Mouse (Mus musculus) frontal cortex, postnatal 14 days (tissue): ENCODE results near the gene Insm2.
"Not testable (repeated sequence)": the region's sequence is repeated elsewhere in the genome, so short reads cannot be mapped to it uniquely, and the experiment has no call there.

Source experiments
- DNase-seq, 2 experiments: peaks; one replicate each; pipeline ENCODE4 v3.0.0; 2022; ENCODE audit warnings: low spot score in 2 of 2

Gene Insm2

DNA sequence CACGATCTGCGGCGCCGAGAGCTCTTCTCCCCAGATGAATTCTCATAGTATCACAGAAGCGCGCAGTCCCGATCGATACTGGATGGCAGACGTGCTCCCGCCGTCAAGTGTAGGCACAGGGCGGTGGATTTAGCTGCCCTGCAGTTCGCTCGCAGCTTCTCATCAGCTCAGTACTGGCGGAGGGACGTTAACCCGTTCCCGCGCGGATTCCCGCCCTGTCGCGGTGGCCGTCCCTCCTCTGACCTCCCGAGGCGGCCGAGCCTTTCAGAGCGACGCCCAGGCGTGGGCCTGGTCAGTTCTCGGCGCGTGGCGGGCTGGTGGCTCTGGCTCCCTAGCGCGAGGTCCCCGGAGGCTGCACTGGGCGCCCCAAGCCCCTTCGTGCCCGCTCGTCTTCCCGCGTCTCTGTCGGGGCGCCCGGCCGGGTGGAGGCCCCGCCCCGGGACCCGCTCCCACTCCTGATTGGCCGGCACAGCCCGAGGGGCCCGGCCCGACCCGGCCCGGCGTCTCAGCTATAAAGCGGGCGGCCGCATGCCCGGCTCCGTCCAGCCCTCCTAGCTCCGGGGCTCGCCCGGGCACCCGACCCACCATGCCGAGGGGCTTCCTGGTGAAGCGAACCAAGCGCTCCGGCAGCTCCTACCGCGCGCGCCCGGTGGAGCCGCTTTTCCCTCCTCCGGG, at the start of gene Insm2:
TSS of gene Insm2 (plus strand) at position 541 of the 675 bp plus-strand sequence.
- DNase-seq: peak in 1 of 2 experiments; percentile 12

DNA sequence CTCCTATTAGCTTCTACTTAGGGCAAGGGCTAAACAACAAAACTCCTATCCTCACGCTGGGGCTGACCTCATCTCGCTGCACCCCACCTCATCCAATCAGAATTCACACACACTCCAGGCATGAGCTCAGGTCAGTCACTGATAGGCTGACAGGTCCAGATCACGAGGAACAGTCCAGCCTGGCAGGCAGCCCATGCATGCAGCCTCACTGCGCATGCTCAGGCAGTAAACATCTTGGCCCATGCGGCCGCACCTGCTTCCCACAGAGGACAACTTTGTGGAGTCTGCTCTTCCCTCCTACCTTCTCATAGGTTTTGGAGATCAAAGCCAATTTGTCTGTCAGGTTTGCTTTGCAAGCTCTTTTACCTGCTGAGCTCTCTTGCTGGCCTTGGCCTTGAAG, 44.3 kb upstream of the Insm2 start:
- not testable (repeated sequence) for DNase-seq

DNA sequence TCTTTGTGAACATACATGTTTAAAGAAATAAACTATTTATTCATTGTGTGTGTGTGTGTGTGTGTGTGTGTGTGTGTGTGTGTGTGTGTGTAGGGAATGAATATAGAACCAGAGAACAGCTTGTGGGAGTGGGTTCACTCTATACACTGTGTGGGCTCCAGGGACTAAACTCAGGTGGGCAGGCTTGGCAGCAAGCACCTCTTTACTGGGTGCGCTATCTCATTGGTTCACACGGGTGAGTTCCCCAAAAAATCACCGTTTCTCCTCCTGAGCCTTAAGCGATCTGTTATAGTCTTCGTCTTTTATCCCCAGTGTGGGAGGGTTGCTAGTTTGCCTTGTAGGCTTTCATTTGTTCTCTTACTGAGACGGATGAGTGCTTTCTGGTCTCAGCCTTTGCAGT, 41.4 kb upstream of the Insm2 start:
- no peak for DNase-seq

DNA sequence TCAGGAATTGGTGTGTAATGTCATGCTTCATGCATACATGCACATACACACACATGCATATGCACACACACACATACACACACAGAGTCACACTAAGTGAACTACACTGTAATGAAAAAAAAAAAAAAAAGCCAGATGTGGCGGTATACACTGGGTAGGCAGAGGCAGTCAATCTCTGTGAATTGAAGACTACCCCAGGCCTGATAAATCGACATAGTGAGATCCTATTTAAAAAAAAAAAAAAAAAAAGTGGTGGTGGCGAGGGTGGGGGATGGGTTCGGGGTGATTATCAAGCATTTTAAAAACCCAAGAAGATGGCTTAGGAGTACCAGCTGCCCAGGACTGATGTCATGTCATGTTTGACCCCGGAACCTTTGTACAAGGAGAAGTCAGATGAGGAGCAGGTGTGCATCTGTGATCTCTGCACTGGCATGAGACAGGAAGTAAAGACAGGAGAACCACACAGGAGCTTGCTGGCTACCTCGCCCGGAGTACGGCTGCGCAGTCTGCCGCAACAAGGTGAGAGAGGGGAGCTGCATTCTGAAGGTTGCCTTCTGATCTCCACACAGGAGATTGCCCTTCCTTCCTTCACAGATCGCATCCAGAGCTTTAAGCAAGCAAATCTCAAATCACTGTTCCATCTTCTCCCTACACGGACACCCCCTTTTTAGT, 39.9 kb upstream of the Insm2 start:
- no peak for DNase-seq

DNA sequence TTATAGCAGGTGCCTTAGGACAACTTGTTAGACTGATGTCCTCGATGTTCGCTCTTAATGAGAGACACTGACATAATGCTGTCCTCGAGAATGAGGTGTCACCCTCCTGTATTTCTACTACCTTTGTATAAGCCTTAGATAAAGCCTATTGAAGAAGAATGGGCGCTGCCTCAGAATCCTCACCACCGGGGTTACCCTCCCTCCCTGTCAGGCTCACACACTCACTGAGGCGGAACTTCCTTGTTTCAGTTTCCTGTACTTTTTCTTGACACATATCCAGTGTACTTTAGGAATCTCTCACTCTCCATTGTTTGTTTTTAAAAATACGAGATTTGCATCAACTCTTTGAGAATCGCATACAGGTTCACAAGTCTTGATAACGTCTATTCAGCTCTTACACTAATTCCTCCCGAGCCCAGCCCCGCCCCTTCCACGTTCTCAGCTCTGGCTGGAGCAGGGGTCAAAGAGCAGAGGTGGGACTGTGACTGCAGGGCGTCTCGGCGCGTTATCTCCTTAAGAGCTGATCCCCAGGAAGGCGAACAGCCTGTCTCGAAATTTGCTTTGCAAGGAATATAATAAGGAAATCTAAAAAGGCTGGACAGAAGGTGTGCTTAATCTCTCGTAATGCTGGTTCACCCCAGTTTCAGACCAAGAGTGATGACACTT, 39.1 kb upstream of the Insm2 start:
- DNase-seq: no peak

DNA sequence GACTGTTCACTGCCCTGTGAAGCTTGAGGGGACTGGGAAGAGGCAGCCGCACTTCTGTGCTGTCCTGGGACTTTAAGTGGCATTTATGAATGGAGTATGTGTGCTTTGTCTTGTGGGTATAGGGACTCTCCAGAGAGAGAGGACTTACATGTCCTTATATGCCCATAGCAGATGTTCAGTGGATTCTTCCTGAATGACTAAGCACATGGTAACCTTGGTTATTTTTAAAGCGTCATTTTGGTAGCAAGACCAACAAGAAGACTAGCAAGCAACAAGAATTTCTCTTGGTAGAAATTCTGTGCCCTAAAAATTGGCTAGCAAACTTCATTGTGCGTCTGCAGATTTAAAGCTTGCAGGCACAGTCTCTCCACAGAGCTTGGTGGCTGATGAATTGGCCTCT, 35.5 kb upstream of the Insm2 start:
- DNase-seq: no peak

DNA sequence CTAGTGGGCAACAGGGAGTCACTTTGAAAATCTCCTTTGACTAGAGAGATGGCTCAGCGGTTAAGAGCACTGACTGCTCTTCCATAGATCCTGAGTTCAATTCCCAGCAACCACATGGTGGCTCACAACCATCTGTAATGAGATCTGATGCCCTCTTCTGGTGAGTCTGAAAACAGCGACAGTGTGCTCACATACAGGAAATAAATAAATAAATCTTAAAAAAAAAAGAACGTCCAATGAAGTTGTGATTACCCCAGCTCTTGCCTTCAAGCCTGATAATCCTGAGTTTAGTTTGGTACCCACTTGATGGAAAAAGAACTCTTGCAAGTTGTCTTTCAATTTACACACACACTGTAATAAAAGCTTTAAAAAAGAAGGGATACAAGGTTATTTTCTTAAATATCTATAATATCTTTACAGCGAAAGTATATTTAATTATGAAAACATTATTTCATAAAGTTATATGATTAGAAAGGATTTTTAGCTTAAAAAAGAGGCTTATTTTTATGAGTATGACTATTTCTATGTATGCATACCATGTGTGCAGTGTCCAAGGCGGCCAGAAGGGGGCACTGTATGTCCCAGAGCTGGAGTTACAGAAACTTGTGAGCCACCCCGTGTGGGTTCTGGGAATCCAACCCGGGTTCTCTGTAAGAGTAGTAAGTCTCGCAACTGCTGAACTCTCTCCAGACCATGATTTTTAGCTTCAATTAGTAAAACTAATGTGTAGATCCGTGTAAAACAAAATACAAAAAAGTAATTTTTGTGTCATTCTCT, 34.9 kb upstream of the Insm2 start:
- no peak for DNase-seq

DNA sequence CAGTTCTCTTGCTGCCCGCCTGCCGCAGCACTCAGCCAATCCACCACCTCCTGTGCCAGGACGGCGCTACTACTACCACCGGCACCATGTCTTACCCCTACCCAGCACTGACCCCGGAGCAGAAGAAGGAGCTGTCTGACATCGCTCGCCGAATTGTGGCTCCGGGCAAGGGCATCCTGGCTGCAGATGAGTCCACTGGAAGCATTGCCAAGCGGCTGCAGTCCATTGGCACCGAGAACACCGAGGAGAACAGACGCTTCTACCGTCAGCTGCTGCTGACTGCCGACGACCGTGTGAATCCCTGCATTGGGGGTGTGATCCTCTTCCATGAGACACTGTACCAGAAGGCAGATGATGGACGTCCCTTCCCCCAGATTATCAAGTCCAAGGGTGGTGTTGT, 34.0 kb upstream of the Insm2 start, which contains the start of gene Aldoart2:
TSS of gene Aldoart2 (plus strand) at position 34 of the 400 bp plus-strand sequence.
- DNase-seq: no peak

DNA sequence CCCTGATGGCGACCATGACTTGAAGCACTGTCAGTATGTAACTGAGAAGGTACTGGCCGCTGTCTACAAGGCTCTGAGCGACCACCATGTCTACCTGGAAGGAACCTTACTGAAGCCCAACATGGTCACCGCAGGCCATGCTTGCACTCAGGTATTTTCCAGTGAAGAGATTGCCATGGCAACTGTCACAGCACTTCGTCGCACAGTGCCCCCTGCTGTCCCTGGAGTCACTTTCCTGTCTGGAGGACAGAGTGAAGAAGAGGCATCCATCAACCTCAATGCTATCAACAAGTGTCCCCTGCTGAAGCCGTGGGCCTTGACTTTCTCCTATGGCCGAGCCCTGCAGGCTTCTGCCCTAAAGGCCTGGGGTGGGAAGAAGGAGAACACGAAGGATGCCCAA, 33.4 kb upstream of the Insm2 start:
- no peak for DNase-seq

DNA sequence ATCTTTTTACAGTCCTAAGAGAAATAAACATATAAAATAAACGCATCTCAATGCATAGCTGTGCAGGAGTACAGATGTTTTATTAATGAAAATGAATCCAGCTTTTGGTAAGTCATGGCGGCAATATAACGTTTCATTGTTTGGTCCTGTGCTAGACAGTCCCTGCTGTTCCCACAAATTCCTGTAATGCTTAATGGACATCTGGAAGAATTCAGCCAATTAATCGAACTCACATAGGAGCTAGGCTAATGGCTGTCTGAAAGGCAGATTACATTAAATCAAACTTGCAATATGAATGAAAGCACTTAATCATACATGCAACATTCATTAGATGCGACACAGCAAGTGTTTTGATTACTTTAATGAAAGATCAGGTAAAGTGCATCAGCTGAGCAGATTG, 32.4 kb upstream of the Insm2 start:
- no peak for DNase-seq

DNA sequence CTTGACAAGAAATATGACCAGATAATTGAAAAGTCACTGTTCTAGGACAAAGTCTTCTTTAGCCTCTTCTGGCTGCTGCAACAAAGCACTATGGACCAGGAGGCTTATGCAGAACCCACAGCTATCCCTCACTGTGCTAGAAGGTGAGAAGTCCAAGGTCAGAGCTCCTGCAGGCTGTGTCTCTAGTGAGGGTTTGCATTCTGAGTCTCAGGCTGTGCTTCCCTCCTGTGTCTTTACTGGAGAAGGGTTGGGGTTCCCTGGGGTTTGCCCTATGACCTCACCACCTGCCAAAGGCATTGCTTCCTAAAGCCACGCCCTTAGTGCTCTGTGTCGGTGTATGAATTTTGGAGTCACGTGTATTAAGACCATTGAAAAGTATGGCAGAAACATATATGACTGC, 30.8 kb upstream of the Insm2 start:
- no peak for DNase-seq

DNA sequence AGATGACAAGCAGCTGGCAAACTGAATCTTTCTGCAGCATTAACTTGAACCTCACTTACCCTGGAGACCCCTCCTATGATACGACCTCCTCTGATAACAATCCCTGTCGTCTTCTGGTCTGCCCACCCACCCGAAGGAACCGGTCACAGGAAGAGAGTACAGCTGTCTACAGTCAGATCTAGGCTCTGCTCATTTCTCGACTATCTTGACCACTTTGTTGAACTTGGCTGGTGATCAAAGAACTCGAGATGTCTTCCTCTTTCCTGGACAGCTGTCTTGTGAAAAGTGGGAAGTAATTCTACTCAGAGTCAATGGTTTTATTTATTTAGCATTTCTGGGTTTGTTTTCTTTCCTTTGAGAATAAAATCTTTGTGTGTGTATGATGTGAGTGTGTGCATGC, 29.6 kb upstream of the Insm2 start:
- no peak for DNase-seq

DNA sequence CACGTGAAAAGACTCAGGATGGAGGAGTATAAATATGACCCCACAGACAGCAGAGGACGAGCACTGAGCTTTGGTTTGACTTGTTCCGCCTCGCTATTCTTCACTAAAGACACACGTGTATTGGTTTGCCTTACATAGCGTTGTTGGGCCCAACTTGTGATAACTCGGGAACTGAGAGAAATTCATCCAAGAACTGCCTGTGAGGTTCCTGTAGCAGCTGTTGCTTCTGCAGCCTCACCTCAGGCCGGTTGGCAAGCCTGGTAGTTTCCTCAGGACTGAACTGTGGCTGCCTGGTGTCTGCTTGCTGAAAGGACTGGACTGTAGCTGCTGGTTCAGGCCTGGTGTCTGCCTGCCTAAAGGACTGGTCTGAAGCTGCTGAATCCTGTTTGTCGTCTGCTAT, 28.6 kb upstream of the Insm2 start:
- DNase-seq: no peak

DNA sequence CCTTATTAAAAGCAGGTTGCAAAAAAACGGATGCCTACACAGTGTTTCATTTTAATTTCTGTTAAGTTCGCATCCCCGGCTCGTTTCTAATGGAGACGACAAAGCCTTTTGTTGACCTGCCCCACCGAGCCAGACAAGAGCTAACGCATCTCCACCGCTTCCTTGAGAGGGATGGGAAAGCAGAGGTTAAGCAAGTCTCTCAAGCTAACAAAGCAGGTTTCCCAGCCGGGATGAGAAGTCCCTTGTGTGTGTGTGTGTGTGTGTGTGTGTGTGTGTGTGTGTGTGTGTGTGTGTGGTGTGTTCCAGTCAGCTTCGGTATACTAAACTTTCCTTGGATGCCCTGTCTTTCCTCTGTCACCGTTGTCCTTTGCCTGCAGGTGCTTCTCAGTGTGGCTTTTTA, 28.0 kb upstream of the Insm2 start:
- no peak for DNase-seq

DNA sequence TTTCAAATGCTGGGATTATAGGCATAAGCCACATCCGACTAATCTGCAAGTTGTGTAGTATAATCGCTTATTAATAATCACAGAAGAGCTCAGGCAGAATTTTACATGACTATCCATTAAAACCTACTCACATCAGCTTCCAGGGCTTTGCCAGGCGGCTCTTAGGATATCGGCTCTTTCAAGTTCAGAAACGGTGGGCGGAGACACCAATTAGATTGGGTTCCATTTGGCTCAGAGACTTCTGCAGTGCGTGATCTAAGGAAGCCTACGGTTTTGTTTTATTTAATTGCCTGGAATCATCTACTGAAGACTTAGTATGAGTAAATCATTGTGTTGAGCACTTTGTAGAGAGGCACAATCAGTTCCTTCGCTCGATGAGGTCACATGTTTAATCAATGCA, 27.6 kb upstream of the Insm2 start:
- DNase-seq: no peak

DNA sequence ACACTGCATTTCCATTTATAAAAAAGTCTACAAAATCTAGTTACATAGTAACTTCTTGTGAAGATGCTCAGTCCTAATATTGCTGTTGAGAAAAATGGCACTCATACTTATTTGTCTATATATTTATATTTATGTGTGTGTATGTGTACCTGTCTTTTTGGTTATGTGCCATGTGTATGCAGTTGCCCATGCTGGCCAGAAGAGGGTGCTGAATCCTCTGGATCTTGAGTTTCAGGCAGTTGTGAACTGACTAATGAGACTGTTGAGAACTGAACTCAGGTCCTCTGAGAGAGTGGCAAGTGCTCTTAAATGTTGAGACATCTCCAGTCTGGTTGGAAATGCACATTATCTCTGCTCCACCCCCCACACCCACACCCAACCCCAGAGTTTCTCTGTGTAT, 26.1 kb upstream of the Insm2 start:
- no peak for DNase-seq

DNA sequence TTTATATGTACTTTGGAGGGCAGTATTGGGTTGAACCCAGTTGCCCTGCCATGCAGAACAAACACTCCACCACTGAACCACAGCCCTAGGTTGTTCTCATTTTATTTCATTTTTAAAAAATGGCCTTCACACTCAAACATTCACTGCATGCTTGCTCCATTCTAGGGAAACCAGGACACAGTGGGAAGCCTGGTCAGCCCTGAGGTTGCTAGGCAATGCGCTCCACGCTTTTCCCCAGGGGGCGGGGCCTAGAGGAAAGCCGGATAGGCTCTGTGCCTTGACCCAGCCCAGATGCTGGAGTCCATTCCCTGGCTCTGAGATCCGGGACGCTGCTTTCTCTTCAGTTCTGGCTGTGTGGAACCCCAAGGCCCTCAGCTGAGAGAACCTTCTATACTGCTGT, 25.4 kb upstream of the Insm2 start:
- DNase-seq: no peak

DNA sequence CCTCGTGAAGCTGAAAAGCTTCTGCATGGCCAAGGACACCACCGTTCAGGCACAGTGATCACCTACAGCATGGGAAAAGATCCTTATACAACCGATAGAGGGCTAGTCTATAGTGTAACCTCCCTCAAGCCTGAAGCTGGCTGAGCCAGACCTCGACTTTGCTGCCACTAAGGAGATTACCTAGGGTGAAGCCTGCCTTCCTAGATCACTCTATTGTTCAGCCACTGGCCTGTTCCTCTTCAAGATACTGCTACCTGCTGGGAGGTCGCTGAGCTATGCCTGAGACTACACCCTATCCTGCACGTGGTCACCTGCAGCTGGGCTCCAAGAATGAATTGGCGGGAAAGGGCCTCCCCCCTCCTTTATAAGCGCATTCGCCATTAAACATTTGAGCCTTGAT, 12.3 kb upstream of the Insm2 start:
- DNase-seq: not testable (repeated sequence)

DNA sequence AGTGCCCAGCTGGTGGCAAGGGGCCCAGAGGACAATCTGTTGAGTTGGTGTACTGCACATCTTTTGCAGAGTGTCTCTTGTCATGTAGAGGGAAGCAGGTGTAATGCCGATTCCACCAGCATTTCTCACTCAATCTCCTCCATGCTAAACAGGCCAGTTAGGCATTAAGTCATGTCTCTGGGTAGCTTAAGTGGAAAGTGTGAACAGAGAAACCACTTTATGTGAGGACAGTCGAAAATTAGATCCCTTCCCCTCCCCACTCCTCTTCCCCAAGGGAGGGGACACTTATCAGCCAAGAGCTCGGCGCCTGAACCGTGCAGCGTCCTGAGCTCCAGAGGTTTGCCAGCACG, 715 bp upstream of the Insm2 start:
- no peak for DNase-seq

DNA sequence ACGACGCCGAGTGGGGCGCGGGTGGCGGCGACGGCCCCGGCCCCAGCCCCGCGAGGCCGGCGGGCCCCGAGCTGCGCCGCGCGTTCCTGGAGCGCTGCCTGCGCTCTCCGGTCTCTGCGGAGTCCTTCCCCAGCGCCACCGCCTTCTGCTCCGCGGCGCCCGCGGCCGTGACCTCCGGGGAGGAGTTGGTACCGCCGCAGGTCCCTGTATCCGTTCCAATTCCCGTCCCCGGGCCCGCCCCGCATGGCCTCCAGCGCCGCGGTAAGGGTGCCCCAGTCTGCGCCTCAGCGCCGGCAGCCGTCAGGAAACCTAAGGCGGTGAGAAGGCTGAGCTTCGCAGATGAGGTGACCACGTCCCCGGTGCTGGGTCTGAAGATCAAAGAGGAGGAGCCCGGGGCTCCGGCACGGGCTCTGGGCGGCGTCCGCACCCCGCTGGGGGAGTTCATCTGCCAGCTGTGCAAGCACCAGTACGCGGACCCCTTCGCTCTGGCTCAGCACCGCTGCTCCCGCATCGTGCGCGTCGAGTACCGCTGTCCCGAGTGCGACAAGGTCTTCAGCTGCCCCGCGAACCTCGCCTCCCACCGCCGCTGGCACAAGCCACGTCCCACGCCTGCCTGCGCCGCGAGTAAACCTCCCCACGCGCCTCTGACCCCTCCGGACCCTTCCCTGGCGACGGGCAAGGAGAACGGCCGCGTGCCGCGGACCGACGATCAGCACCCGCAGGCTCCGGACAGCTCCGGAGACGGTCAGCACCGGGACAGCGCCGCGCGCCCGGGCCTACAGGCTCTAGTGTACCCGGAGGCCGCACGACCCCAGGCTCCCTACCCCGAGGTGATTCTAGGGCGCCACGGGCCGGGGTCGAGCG, 644 bp downstream of the Insm2 start:
- DNase-seq: peak in 1 of 2 experiments; percentile 23

DNA sequence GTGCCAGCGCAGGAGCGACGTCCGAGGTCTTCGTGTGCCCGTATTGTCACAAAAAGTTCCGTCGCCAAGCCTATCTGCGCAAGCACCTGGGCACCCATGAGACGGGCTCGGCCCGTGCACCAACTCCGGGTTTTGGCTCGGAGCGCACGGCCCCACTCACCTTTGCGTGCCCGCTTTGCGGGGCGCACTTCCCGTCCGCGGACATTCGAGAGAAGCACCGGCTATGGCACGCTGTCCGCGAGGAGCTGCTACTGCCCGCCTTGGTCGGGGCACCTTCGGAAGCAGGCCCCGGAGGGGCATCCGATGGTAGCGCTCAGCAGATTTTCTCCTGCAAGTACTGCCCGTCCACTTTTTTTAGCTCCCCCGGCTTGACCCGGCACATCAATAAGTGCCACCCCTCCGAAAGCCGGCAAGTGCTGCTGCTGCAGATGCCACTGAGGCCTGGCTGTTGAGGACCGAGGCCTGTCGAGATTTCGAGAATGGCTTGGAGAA, 1.3 kb downstream of the Insm2 start:
- DNase-seq: no peak
